Mouse (Mus musculus) embryo, embryonic 9.5 days (tissue): ENCODE results near the gene Glrx5.
A peak's percentile ranks its signal among the peaks of the same experiment; 100 is the strongest.

Experiments
- DNase-seq: peaks from one replicate; pipeline ENCODE4 v3.0.0-alpha.2; 2017; ENCODE audit errors: extremely low spot score

Gene Glrx5

GRCm38 (mm10) chr12:105004956-105005714, 27.4 kb upstream of the Glrx5 start:
- no peak for DNase-seq

GRCm38 (mm10) chr12:105005715-105005972, 26.8 kb upstream of the Glrx5 start:
- DNase-seq: no peak

DNA sequence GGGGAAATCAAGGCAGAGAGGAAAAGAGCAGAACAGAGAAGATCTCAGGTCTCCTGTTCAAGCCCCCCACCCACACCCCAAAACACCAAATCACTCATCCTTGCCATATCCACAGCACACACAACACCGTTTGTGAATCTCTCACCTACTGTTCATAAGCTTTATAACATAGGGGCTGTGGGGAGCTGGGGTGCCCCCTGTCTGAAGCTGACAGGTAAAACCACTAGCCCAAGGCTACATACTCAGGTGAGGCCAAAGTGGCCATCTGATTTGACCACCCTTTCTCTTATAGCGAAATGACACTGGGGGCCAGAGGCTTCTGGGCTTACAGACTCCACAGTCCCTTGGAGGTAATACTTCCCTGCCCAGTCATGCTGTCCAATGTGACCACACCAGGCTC, 24.3 kb upstream of the Glrx5 start:
- DNase-seq: no peak

GRCm38 (mm10) chr12:105008752-105009178, 23.7 kb upstream of the Glrx5 start:
- no peak for DNase-seq

- peak; percentile 64 for DNase-seq
Observed at GRCm38 (mm10) chr12:105009370-105010212, 22.9 kb upstream of the Glrx5 start, which contains the start of gene Syne3. Syne3 (minus strand) TSS chr12:105009809.

DNA sequence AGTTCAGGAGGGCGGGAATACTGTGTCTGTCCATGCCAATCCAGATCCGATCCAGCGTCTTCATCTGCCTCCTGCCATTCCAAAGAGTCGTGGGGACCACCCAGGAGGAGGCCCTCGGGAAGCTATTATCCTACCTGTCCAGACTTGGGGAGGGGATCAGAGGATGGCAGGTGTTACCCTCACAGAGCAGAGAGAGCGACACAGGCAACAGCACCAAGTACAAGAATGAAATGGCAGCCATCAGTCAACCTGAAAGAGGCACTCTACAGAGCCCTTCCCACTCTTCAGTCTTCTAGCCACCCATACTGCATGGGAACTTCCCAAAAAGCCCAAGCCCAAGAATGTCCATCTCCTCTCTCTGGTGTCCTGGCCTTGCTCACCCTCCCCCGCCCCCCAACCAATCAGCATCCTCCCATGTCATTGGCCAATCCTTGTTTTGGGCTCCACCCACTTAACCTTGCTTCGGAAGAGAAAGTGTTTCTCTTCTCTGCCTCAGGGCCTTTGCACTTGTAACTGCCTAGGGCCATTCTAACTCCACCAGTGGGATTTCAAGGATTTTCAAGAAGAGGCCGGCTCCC, 22.2 kb upstream of the Glrx5 start:
- no peak for DNase-seq

GRCm38 (mm10) chr12:105011589-105011988, 20.9 kb upstream of the Glrx5 start:
- no peak for DNase-seq

GRCm38 (mm10) chr12:105012314-105012713, 20.2 kb upstream of the Glrx5 start:
- DNase-seq: no peak

- DNase-seq: no peak
Observed at GRCm38 (mm10) chr12:105013065-105013464, 19.4 kb upstream of the Glrx5 start.

GRCm38 (mm10) chr12:105016199-105016598, 16.3 kb upstream of the Glrx5 start:
- no peak for DNase-seq

DNA sequence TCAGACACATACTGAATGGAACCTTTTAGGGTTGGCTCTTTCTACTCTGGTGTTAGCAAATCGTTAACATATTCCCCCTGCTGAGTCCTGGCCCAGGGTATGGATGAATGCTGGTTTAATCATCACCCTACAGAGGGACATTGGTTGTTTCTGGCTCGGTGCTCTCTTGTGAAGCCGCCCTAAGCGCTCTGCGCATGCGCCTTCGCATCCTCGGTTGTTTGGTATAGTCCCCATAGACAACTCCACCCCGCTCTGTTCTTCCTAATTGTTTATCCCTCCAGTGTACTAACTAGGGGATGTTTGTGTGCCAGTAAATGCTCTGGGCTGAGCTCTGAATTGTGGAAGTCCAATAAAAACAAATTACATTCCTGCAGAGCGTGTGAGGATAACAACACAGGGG, 15.8 kb upstream of the Glrx5 start:
- no peak for DNase-seq

- no peak for DNase-seq
Observed at GRCm38 (mm10) chr12:105019359-105020219, 12.9 kb upstream of the Glrx5 start.

- no peak for DNase-seq
Observed at GRCm38 (mm10) chr12:105021441-105022069, 10.9 kb upstream of the Glrx5 start.

DNA sequence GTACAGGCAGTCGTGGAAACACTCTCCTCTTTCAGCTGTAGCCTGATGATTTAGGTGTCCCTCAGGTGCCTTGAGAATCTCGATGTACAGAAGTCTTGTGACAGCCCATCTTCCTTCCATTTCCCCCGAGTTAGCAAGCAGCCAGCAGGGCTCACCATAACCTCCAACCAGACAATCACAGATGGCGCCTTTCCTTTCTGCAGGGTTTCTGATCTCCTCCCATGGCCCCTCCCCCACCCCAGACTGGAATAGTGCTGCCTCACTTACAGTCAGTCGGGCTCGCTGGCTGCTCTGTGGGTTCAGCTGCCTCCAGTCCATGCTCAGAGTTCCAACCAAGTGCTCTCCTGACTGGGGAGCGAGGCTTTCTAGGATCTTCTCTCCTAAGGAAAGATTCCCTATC, 10.3 kb upstream of the Glrx5 start:
- DNase-seq: no peak

DNA sequence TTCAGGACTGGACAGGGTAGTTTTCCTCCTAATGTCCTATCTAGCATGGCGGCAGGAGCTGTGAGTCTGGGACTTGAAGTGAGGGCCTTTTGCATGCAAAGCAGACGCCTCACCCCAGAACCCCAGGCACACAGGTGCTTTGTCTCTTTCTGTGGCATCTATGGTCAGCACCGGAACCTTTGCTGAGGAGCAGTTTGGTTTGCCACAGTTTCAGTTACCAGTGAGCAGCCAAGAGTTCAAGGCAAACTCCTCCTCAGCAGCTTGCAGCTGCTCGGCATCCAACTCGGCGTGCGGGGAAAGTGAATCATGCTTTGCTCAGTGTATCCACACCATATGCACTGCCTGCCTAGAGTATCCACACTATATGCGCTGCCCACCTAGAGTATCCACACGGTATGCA, 9.7 kb upstream of the Glrx5 start:
- DNase-seq: no peak

GRCm38 (mm10) chr12:105025271-105025946, 7.1 kb upstream of the Glrx5 start:
- DNase-seq: peak; percentile 62

DNA sequence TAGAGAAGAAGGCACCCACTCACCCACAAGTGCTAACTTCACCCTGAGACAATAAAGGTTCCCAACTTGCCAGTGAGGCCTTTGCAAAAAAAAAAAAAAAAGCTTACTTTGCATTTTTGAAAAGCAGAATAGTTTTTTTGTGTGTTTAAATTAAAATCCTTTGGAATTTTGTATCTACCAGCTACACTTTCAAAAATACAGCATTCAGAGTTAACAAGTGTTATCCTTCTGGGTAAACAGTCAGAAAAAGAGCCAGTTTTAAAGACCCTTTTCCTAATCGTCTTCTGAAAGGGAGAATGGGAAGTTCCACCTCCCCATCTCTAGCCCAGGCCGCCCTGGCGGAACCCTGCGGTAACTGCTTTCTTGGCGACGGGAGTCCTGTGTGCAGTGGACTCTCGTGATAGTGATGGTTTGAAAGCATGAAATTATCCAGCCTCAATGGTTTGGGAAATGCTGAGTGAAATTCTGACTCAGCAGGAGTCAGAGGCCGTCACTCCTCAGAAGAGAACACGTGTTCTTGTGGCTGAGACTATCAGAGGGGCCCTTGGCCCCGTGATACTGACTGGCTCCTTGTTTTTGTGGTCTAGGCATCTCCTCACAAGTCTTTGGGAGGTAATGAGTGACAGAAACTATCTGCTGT, 6.4 kb upstream of the Glrx5 start:
- DNase-seq: no peak

GRCm38 (mm10) chr12:105027323-105027991, 5.0 kb upstream of the Glrx5 start:
- peak; percentile 62 for DNase-seq

- DNase-seq: no peak
Observed at GRCm38 (mm10) chr12:105029890-105030289, 2.6 kb upstream of the Glrx5 start.
